ENCODE assay signal across 12 mouse cellular contexts in genomic region chr12:13049659-13050058, GRCm38 (mm10).
DNase-seq lines count a peak whose midpoint lies in the region; ATAC-seq lines count a peak whose summit lies in the region.
"Had no signal": no experiment of that assay in that cellular context is flagged by ENCODE, and none has a peak within 500 bp of the region (broad histone marks: within the 10 kb centered on the region; RNA-seq: fewer than 3 reads in every experiment).

No protein-coding gene starts in this region.

- no peaks in the 10 kb centered on the region for H3K9me3 ChIP-seq in limb, embryonic 10.5 days (replicated peaks)
- no peaks in the 10 kb centered on the region for H3K9me3 ChIP-seq in forebrain, embryonic 14.5 days (replicated peaks; ENCODE audit: control insufficient read depth, low read length)
- no peaks in the 10 kb centered on the region for H3K9me3 ChIP-seq in forebrain, embryonic 10.5 days
- H3K9me3 ChIP-seq: megakaryocyte, embryonic 14.5 days had no signal

- ATAC-seq in forebrain, embryonic 14.5 days, result no peak
- ATAC-seq: inflammation-experienced regulatory T-cells, adult 6 months had no signal

- peaks cover 99% of the 10 kb centered on the region for H3K4me1 ChIP-seq in limb, embryonic 10.5 days
- no peaks in the 10 kb centered on the region for H3K4me1 ChIP-seq in forebrain, embryonic 14.5 days (ENCODE audit: control insufficient read depth, insufficient read depth, low read length)
- H3K4me1 ChIP-seq in forebrain, embryonic 10.5 days, result peaks cover 41% of the 10 kb centered on the region
- H3K4me1 ChIP-seq: megakaryocyte, embryonic 14.5 days had no signal

- no peak overlapping the region for H3K4me2 ChIP-seq in forebrain, embryonic 14.5 days (ENCODE audit: low read length)
- H3K4me2 ChIP-seq: heart, embryonic 11.5 days had no signal

- H3K36me3 ChIP-seq in limb, embryonic 10.5 days, result no peaks in the 10 kb centered on the region
- no peaks in the 10 kb centered on the region for H3K36me3 ChIP-seq in forebrain, embryonic 14.5 days (ENCODE audit: control insufficient read depth, insufficient read depth, low read length)
- no peaks in the 10 kb centered on the region for H3K36me3 ChIP-seq in forebrain, embryonic 10.5 days (replicated peaks)

- peak overlapping the region; percentile 82 for H3K27ac ChIP-seq in limb, embryonic 10.5 days
- no peak overlapping the region for H3K27ac ChIP-seq in forebrain, embryonic 14.5 days (ENCODE audit: low read depth, low read length)
- no peak overlapping the region for H3K27ac ChIP-seq in forebrain, embryonic 10.5 days

- DNase-seq in lung, postnatal 10 days, result peak; percentile 13
- DNase-seq in lung, postnatal 25 days (ENCODE audit: low spot score), result no peak
- peak; percentile 50 for DNase-seq in kidney, adult 11 months
- DNase-seq in limb, embryonic 10.5 days (ENCODE audit: low spot score), result peak; percentile 80
- no peak for DNase-seq in right cerebral cortex, postnatal 10 days (ENCODE audit: low spot score in 2 of 2)
- DNase-seq in forebrain, embryonic 14.5 days (ENCODE audit: low spot score), result no peak
- DNase-seq in forebrain, embryonic 10.5 days (ENCODE audit: extremely low spot score, low spot score), result no peak
- DNase-seq: cerebellum, postnatal 10 days; thymus, adult 18-20 months had no signal

- 4% methylated on average over 8 of the region's 8 CpGs for WGBS in limb, embryonic 10.5 days
- 76% methylated on average over 8 of the region's 8 CpGs for WGBS in forebrain, embryonic 14.5 days
- 66% methylated on average over 8 of the region's 8 CpGs for WGBS in forebrain, embryonic 10.5 days

- peak overlapping the region; percentile 31 for H3K4me3 ChIP-seq in limb, embryonic 10.5 days
- no peak overlapping the region for H3K4me3 ChIP-seq in forebrain, embryonic 14.5 days (ENCODE audit: low read depth, low read length)
- no peak overlapping the region for H3K4me3 ChIP-seq in forebrain, embryonic 10.5 days
- H3K4me3 ChIP-seq: megakaryocyte, embryonic 14.5 days had no signal

- no peak overlapping the region for H3K9ac ChIP-seq in forebrain, embryonic 14.5 days (ENCODE audit: low read length)

- H3K27me3 ChIP-seq in limb, embryonic 10.5 days (ENCODE audit: low read depth, poor library complexity, severe bottlenecking), result no peaks in the 10 kb centered on the region
- H3K27me3 ChIP-seq in forebrain, embryonic 14.5 days (replicated peaks; ENCODE audit: control insufficient read depth, insufficient read depth, low read length), result no peaks in the 10 kb centered on the region
- peaks cover 8% of the 10 kb centered on the region for H3K27me3 ChIP-seq in forebrain, embryonic 10.5 days (ENCODE audit: poor library complexity, severe bottlenecking)

Comparison
In these comparisons a context has a peak if more than half of its experiments do, and no peak if none do; other contexts are left out.
1. DNase-seq: peak in lung, postnatal 10 days (single experiment), kidney, adult 11 months (single experiment) and limb, embryonic 10.5 days (single experiment); none in lung, postnatal 25 days (single experiment), right cerebral cortex, postnatal 10 days (0 of 2), forebrain, embryonic 14.5 days (single experiment) and forebrain, embryonic 10.5 days (single experiment).